Mouse (Mus musculus) monocyte, adult 5-6 weeks (primary cell): ENCODE measurements at regions not wholly inside any gene's neighbourhood (a gene's known extent, or its start where the extent isn't known, plus 50 kb on each side); places are given as distances from the start of the nearest gene placed in this dataset.

Source experiments
- ATAC-seq: fragments of 153-309, 156-312 bp; replicated peaks from 2 replicates; pipeline ENCODE4 v1.8.0; 2017; ENCODE audit warnings: mild to moderate bottlenecking; ENCODE audit not compliant: low TSS enrichment, insufficient number of reproducible peaks, severe bottlenecking, poor library complexity, low FRiP score

- ATAC-seq = no peak
Measured at GRCm38 (mm10) chr10:117579210-117579609, 50.1 kb upstream of the Cpm start.

- ATAC-seq = no peak
Measured at GRCm38 (mm10) chr10:117578696-117579146, 50.6 kb upstream of the Cpm start.

GRCm38 (mm10) chr10:117577970-117578695 is 51.2 kb upstream of the Cpm start:
- ATAC-seq = no peak

- no peak for ATAC-seq
Measured at GRCm38 (mm10) chr10:117576881-117577730, 52.2 kb upstream of the Cpm start.

GRCm38 (mm10) chr10:117576154-117576859 is 53.0 kb upstream of the Cpm start:
- no peak for ATAC-seq

GRCm38 (mm10) chr10:117575404-117576153 is 53.7 kb upstream of the Cpm start:
- no peak for ATAC-seq

- no peak for ATAC-seq
Measured at GRCm38 (mm10) chr10:117574915-117575314, 54.4 kb upstream of the Cpm start.

GRCm38 (mm10) chr10:117574056-117574727 is 55.1 kb upstream of the Cpm start:
- no peak for ATAC-seq

- no peak for ATAC-seq
Measured at GRCm38 (mm10) chr10:117573596-117573850, 55.8 kb upstream of the Cpm start.

- no peak for ATAC-seq
Measured at GRCm38 (mm10) chr10:117572746-117573595, 56.3 kb upstream of the Cpm start.

GRCm38 (mm10) chr10:117571891-117572573 is 57.3 kb upstream of the Cpm start:
- no peak for ATAC-seq

GRCm38 (mm10) chr10:117570971-117571861 is 58.1 kb upstream of the Cpm start:
- 0 out of 2 replicates have a peak, but pooled peaks have one; percentile 35 for ATAC-seq

- ATAC-seq = no peak
Measured at GRCm38 (mm10) chr10:117570091-117570970, 59.0 kb upstream of the Cpm start.

GRCm38 (mm10) chr10:117569301-117570079 is 59.8 kb upstream of the Cpm start:
- no peak for ATAC-seq
